Comparison of ENCODE assay signal across 8 mouse cellular contexts in genomic region chr2:26587044-26587405, GRCm38 (mm10). TPM values are rescaled to one million over a fixed set of nuclear protein-coding genes. Genes with fewer than 3 reads are reported as not detected.
DNase-seq lines count a peak whose midpoint lies in the region; ATAC-seq and TF ChIP-seq lines count a peak whose summit lies in the region.

No protein-coding gene starts in this region.

- no peaks in the 10 kb centered on the region for H3K27me3 ChIP-seq in kidney, postnatal 0 days (ENCODE audit: insufficient read depth, low read length)
- H3K27me3 ChIP-seq in forebrain, embryonic 13.5 days, result no peaks in the 10 kb centered on the region
- peaks cover 8% of the 10 kb centered on the region; the same call in 1 of the 2 replicates for H3K27me3 ChIP-seq in liver, embryonic 13.5 days
- no peaks in the 10 kb centered on the region for H3K27me3 ChIP-seq in stomach, postnatal 0 days (ENCODE audit: control insufficient read depth, insufficient read depth, low read length)

- H3K36me3 ChIP-seq in kidney, postnatal 0 days (ENCODE audit: insufficient read depth, low read length), result peaks cover 1% of the 10 kb centered on the region; the same call in 1 of the 2 replicates
- H3K36me3 ChIP-seq in forebrain, embryonic 13.5 days (ENCODE audit: poor library complexity, severe bottlenecking), result no peaks in the 10 kb centered on the region
- H3K36me3 ChIP-seq in liver, embryonic 13.5 days, result peaks cover 14% of the 10 kb centered on the region
- no peaks in the 10 kb centered on the region for H3K36me3 ChIP-seq in stomach, postnatal 0 days (ENCODE audit: control insufficient read depth, insufficient read depth, low read length)

- peak overlapping the region; percentile 87; the same call in 1 of the 2 replicates for H3K27ac ChIP-seq in kidney, postnatal 0 days
- peak overlapping the region; percentile 16; the same call in 1 of the 2 replicates for H3K27ac ChIP-seq in forebrain, embryonic 13.5 days
- H3K27ac ChIP-seq in liver, embryonic 13.5 days, result peak overlapping the region; percentile 76
- peak overlapping the region; percentile 30; the same call in 1 of the 2 replicates for H3K27ac ChIP-seq in stomach, postnatal 0 days (replicated peaks)

- TF ChIP-seq EP300 in stomach, postnatal 0 days (optimal IDR thresholded peaks at IDR 0.05), result no peak

- H3K4me2 ChIP-seq in kidney, postnatal 0 days (ENCODE audit: low read length), result peak overlapping the region; percentile 76
- peak overlapping the region; percentile 73 for H3K4me2 ChIP-seq in forebrain, embryonic 13.5 days
- H3K4me2 ChIP-seq in liver, embryonic 13.5 days, result peak overlapping the region; percentile 89
- H3K4me2 ChIP-seq in stomach, postnatal 0 days (replicated peaks; ENCODE audit: low read depth), result peak overlapping the region; percentile 88

- WGBS in kidney, postnatal 0 days, result 4% methylated on average over 11 of the region's 11 CpGs
- 6% methylated on average over 11 of the region's 11 CpGs for WGBS in forebrain, embryonic 13.5 days
- WGBS in liver, embryonic 13.5 days (ENCODE audit: insufficient replicate concordance), result 1% methylated on average over 11 of the region's 11 CpGs
- 6% methylated on average over 11 of the region's 11 CpGs for WGBS in stomach, postnatal 0 days

- DNase-seq in kidney, postnatal 0 days (ENCODE audit: low spot score), result peak; percentile 56
- no peak for DNase-seq in kidney, adult 18-20 months
- peak; percentile 22 for DNase-seq in Muller cell, postnatal 12 days (ENCODE audit: inconsistent ontology term)
- no peak for DNase-seq in liver, embryonic 13.5 days
- peak; percentile 45 for DNase-seq in stomach, postnatal 0 days (ENCODE audit: low spot score)
- DNase-seq in gastrocnemius, postnatal 25 days, result no peak
- no peak for DNase-seq in left cerebral cortex, postnatal 25 days (ENCODE audit: low spot score in 2 of 2)

- peak; percentile 44 for ATAC-seq in kidney, postnatal 0 days (replicated peaks; ENCODE audit: low FRiP score, low read depth)
- ATAC-seq in forebrain, embryonic 13.5 days, result no peak
- peak; percentile 37 for ATAC-seq in liver, embryonic 13.5 days (ENCODE audit: low read depth)
- peak; percentile 21; the same call in 1 of the 2 replicates for ATAC-seq in stomach, postnatal 0 days (ENCODE audit: low FRiP score, low TSS enrichment)

- peak overlapping the region; percentile 71 for H3K9ac ChIP-seq in kidney, postnatal 0 days (ENCODE audit: low read depth, low read length)
- H3K9ac ChIP-seq in forebrain, embryonic 13.5 days, result peak overlapping the region; percentile 72
- H3K9ac ChIP-seq in liver, embryonic 13.5 days, result peak overlapping the region; percentile 78
- H3K9ac ChIP-seq in stomach, postnatal 0 days (ENCODE audit: low read length), result peak overlapping the region; percentile 68

- intact Hi-C loops in left cerebral cortex, postnatal 25 days (cut with DNase I), result no loop called here

- no peaks in the 10 kb centered on the region; the same call in 1 of the 2 replicates for H3K4me1 ChIP-seq in kidney, postnatal 0 days (replicated peaks; ENCODE audit: insufficient read depth, low read length)
- peaks cover 15% of the 10 kb centered on the region; the same call in 1 of the 2 replicates for H3K4me1 ChIP-seq in forebrain, embryonic 13.5 days
- H3K4me1 ChIP-seq in liver, embryonic 13.5 days (replicated peaks), result peaks cover 61% of the 10 kb centered on the region
- no peaks in the 10 kb centered on the region for H3K4me1 ChIP-seq in stomach, postnatal 0 days (replicated peaks; ENCODE audit: control insufficient read depth, insufficient read depth)

- no peaks in the 10 kb centered on the region for H3K9me3 ChIP-seq in kidney, postnatal 0 days (replicated peaks; ENCODE audit: low read length)
- no peaks in the 10 kb centered on the region for H3K9me3 ChIP-seq in forebrain, embryonic 13.5 days (replicated peaks)
- H3K9me3 ChIP-seq in liver, embryonic 13.5 days (replicated peaks), result no peaks in the 10 kb centered on the region
- H3K9me3 ChIP-seq in stomach, postnatal 0 days (ENCODE audit: control insufficient read depth, low read length), result no peaks in the 10 kb centered on the region

- peak; percentile 28; the same call in 1 of the 2 replicates for TF ChIP-seq CTCF in kidney, postnatal 0 days (IDR thresholded peaks at IDR 0.05; ENCODE audit: low read depth)
- TF ChIP-seq CTCF in stomach, postnatal 0 days (IDR thresholded peaks at IDR 0.05; ENCODE audit: low read depth), result 0 out of 2 replicates have a peak, but pooled peaks have one; percentile 1

- peak overlapping the region; percentile 53 for H3K4me3 ChIP-seq in kidney, postnatal 0 days (replicated peaks; ENCODE audit: low read depth, low read length)
- peak overlapping the region; percentile 55 for H3K4me3 ChIP-seq in forebrain, embryonic 13.5 days
- H3K4me3 ChIP-seq in liver, embryonic 13.5 days (replicated peaks), result peak overlapping the region; percentile 70
- peak overlapping the region; percentile 58 for H3K4me3 ChIP-seq in stomach, postnatal 0 days (ENCODE audit: low read depth, low read length)

RNA-seq across cellular contexts. Expression of gene Gm20532, which starts 0.6 kb away (rescaled TPM):
- not detected in 2 replicates for polyA plus RNA-seq in kidney, postnatal 0 days (2015; fragmentation: Nextera tagmentation; extraction: Ambion mirVana)
- not detected in 2 replicates for polyA plus RNA-seq in forebrain, embryonic 13.5 days (2015; fragmentation: Nextera tagmentation; extraction: Ambion mirVana)
- polyA plus RNA-seq in liver, embryonic 13.5 days (2015; fragmentation: Nextera tagmentation; extraction: Ambion mirVana), result not detected in 2 replicates
- polyA plus RNA-seq in stomach, postnatal 0 days (2015; fragmentation: Nextera tagmentation; extraction: Ambion mirVana), result 0.18 TPM in 1 of 2 replicates, not detected in the other
- not detected for total RNA-seq in gastrocnemius, postnatal 25 days (2021)
- not detected for total RNA-seq in left cerebral cortex, postnatal 25 days (2021)

RNA-seq across cellular contexts. Expression of gene Egfl7, which starts 7.2 kb away (rescaled TPM):
- 199 and 211 TPM in 2 replicates for polyA plus RNA-seq in kidney, postnatal 0 days (2015; fragmentation: Nextera tagmentation; extraction: Ambion mirVana)
- polyA plus RNA-seq in forebrain, embryonic 13.5 days (2015; fragmentation: Nextera tagmentation; extraction: Ambion mirVana), result 50.2 and 55.8 TPM in 2 replicates
- 69.4 and 79.4 TPM in 2 replicates for polyA plus RNA-seq in liver, embryonic 13.5 days (2015; fragmentation: Nextera tagmentation; extraction: Ambion mirVana)
- polyA plus RNA-seq in stomach, postnatal 0 days (2015; fragmentation: Nextera tagmentation; extraction: Ambion mirVana), result 49.7 and 54.3 TPM in 2 replicates
- total RNA-seq in gastrocnemius, postnatal 25 days (2021), result 10 to 100 TPM; 42.3 to 67.2 TPM
- total RNA-seq in left cerebral cortex, postnatal 25 days (2021), result 10 to 100 TPM; 68.0 to 81.4 TPM

RNA-seq across cellular contexts. Expression of gene Agpat2, which starts 17.2 kb away (rescaled TPM):
- 53.8 and 57.1 TPM in 2 replicates for polyA plus RNA-seq in kidney, postnatal 0 days (2015; fragmentation: Nextera tagmentation; extraction: Ambion mirVana)
- 2.5 and 3.6 TPM in 2 replicates for polyA plus RNA-seq in forebrain, embryonic 13.5 days (2015; fragmentation: Nextera tagmentation; extraction: Ambion mirVana)
- polyA plus RNA-seq in liver, embryonic 13.5 days (2015; fragmentation: Nextera tagmentation; extraction: Ambion mirVana), result 30.9 and 32.7 TPM in 2 replicates
- 109 and 120 TPM in 2 replicates for polyA plus RNA-seq in stomach, postnatal 0 days (2015; fragmentation: Nextera tagmentation; extraction: Ambion mirVana)
- total RNA-seq in gastrocnemius, postnatal 25 days (2021), result 10 to 100 TPM in 1 of 2 experiments, 1 to 10 TPM in 1; 3.0 to 14.6 TPM
- total RNA-seq in left cerebral cortex, postnatal 25 days (2021), result 1 to 10 TPM in 1 of 2 experiments, under 1 TPM in 1; 0.85 to 1.2 TPM

RNA-seq across cellular contexts. Expression of gene Fam69b, which starts 41.2 kb away (rescaled TPM):
- polyA plus RNA-seq in kidney, postnatal 0 days (2015; fragmentation: Nextera tagmentation; extraction: Ambion mirVana), result 27.3 and 29.5 TPM in 2 replicates
- polyA plus RNA-seq in forebrain, embryonic 13.5 days (2015; fragmentation: Nextera tagmentation; extraction: Ambion mirVana), result 81.9 and 89.4 TPM in 2 replicates
- polyA plus RNA-seq in liver, embryonic 13.5 days (2015; fragmentation: Nextera tagmentation; extraction: Ambion mirVana), result 2.1 and 2.3 TPM in 2 replicates
- 10.9 and 13.4 TPM in 2 replicates for polyA plus RNA-seq in stomach, postnatal 0 days (2015; fragmentation: Nextera tagmentation; extraction: Ambion mirVana)
- total RNA-seq in gastrocnemius, postnatal 25 days (2021), result 1 to 10 TPM; 1.3 to 2.5 TPM
- 10 to 100 TPM; 78.4 to 84.8 TPM for total RNA-seq in left cerebral cortex, postnatal 25 days (2021)

Comparison
In these comparisons a context has a peak if more than half of its experiments do, and no peak if none do; other contexts are left out.
1. DNase-seq: peak in kidney, postnatal 0 days (single experiment), Muller cell, postnatal 12 days (single experiment) and stomach, postnatal 0 days (single experiment); none in kidney, adult 18-20 months (single experiment), liver, embryonic 13.5 days (single experiment), gastrocnemius, postnatal 25 days (single experiment) and left cerebral cortex, postnatal 25 days (0 of 2).
2. H3K27ac ChIP-seq: peak in every context shown above with its lines; median percentile 87 in kidney, postnatal 0 days; 76 in liver, embryonic 13.5 days; 30 in stomach, postnatal 0 days; 16 in forebrain, embryonic 13.5 days.
3. Peak in every context shown above with its lines, with median percentiles within 50 percentile points of each other: H3K4me2 ChIP-seq, H3K4me3 ChIP-seq and H3K9ac ChIP-seq.